Mouse (Mus musculus) adrenal gland, postnatal 10 days (tissue): ENCODE measurements around the gene 4930518I15Rik. TPM values are rescaled to one million over a fixed set of nuclear protein-coding genes. Genes with fewer than 3 reads are reported as not detected.
"Not testable (repeated sequence)": the region's sequence is repeated elsewhere in the genome, so short reads cannot be mapped to it uniquely, and the experiment has no call there.

Experiments used
- DNase-seq: peaks from one replicate; pipeline ENCODE4 v3.0.0; 2021; ENCODE audit warnings: mixed read lengths
- total RNA-seq, 2 experiments: library from RNA; stranded (reverse); gene quantifications; 2 replicates each; pipeline ENCODE4 v1.2.3; 2021

The 4930518I15Rik gene
- total RNA-seq, 2 experiments from 2014 or later, result 2.0 to 4.0 TPM

- no peak for DNase-seq
Measured at GRCm38 (mm10) chr2:156877726-156878125, 20.0 kb upstream of the 4930518I15Rik start.

GRCm38 (mm10) chr2:156874760-156875510, 17.2 kb upstream of the 4930518I15Rik start:
- DNase-seq, result no peak

DNA sequence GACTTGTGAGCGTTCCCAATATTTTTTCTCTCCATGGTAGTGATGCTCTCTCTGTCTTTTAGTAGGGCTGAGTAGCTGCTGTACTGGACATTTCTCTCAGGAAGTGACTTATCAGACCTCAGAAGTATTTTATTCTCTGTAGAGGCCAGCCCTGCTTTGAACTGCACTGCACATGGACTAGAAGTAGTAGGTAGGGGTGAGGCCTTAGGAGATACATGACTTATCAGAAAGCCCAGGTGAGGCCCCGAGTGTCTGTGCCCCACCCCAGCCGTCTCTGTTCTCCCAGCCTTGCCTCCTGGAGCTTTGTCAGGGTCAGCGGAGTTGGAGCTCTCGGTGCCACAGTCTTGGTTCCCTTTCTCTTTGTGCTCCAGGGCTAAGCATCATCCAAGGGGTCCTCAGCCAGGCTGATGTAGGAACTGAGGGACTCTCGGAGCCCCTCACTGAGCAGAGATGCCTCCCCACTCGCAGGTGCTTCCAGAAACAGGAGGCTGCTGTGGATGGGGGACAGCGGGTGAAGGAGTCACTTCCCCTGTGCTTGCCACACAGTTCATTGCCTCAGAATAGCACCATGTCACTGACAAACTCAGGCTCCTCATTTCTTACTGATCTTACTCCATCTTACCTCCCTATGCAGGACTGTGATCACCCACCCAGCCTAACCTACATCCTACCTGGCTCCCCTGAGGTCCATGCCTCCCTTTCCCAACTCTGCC, 16.5 kb upstream of the 4930518I15Rik start:
- DNase-seq, result no peak

DNA sequence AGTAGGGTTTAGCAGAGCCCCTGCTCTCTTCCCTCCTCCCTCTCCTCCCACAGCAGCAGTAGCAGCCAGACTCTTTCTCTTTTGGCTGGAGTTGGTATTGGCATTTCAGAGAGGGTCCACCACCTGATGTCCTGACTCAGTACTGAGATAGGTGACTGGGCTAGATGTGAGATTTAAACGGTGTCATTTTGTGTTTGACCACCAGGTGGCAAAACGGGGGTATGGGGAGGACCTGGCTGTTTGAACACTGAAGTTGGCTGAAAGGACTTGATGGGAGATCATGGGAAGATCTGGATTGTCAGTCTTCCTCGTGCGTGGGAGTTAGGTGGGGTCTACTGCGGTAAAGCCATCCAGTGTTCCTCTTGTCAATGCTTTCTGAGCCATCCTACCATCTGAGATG, 15.9 kb upstream of the 4930518I15Rik start:
- peak; percentile 62 for DNase-seq

GRCm38 (mm10) chr2:156870519-156870918, 12.8 kb upstream of the 4930518I15Rik start:
- peak; percentile 82 for DNase-seq

GRCm38 (mm10) chr2:156869554-156869953, 11.8 kb upstream of the 4930518I15Rik start:
- no peak for DNase-seq

DNA sequence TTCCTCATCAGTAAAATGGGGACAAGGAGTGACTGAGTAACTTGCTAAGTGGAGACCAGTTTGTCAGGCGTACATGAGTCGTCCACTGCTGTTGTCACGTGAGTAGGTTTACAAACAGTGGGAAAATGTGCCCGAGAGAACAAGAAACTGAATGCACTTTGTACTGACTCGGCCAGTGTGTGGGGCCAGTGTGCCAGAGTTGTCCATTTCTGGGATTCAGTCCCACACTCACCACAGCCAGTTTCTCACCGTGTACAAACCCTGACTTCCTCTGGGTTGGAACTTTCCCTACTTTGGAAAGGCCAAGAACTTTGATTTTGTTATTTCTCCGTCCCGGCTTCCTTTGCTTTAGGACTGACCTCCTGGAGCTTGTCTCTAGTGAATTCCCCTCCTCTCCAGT, 11.2 kb upstream of the 4930518I15Rik start:
- peak; percentile 61 for DNase-seq

GRCm38 (mm10) chr2:156864481-156864880, 6.7 kb upstream of the 4930518I15Rik start:
- no peak for DNase-seq

- peak; percentile 83 for DNase-seq
Measured at GRCm38 (mm10) chr2:156863487-156864160, 5.9 kb upstream of the 4930518I15Rik start.

GRCm38 (mm10) chr2:156862772-156863486, 5.2 kb upstream of the 4930518I15Rik start, which contains the start of gene Rab5if:
Gene Rab5if (plus strand): TSS chr2:156863128.
- DNase-seq, result peak; percentile 99

DNA sequence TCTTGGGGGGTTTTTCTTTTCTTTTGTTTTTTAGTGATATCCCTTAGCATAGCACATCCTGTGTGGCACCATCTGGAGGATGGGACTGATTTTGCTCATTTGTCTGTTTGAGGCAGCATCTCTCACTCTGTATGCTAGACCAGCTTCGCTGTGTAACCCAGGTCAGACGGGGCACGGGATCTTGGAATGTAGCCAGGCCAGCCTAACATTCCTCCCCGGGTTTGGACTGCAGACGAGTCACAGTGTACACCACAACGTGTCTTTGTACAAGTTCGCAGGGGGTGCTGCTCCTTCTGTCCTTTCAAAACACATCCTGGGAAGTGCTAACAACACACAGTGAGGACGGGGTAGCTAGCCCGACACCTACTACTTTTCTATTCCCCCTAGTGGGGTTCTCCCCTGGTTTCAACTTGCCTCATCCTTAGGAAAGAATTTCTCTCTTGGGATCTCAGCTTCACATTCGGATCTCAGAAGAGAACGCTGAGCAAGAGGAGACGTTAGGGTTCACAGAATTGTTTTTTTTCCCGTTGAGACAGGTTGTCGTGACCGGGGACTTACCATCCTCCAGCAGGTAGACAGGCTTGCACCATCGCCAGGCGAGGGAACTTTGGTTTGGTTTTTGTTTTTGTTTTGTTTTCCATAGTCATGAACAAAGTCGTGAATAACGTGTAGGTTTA, 4.4 kb upstream of the 4930518I15Rik start:
- DNase-seq, result peak; percentile 62

DNA sequence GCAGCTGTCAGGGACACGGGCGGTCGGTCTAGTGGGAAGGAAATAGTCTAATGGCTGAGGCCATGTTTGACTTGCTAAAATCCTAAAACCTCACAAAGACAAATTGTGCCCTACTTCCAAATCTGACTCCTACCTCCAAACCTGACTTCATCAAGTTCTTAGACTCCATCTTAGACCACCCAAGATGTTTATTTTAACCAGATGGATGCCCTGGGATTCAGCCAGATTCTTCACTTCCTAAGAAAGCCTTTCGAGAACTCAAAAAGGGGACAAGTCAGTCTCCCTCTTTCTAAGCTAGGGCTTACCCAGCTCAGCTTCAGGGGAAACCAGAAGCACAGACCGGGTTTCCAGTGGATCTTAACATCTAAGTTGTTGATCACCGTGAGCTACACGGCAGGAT, 925 bp upstream of the 4930518I15Rik start:
- DNase-seq, result no peak

DNA sequence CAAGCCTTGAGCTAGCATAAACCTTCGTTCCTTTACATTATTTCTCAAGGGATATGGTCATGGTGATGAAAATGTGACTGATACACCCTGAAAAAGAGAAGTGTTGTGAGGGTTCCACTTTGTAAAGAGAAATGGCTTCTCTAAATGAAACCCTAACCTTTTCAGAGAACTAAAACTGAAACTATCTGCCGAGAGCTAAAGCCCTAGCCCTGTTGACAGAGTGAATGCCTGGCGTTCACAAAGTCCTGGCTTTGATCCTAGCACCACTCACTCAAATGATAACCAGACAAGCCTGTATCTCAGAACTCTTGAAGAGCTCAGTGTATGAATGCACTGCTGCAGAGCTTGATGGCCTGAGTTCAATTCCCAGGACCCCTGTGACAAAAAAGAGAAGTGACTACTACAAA, 358 bp downstream of the 4930518I15Rik start:
- DNase-seq, result no peak

DNA sequence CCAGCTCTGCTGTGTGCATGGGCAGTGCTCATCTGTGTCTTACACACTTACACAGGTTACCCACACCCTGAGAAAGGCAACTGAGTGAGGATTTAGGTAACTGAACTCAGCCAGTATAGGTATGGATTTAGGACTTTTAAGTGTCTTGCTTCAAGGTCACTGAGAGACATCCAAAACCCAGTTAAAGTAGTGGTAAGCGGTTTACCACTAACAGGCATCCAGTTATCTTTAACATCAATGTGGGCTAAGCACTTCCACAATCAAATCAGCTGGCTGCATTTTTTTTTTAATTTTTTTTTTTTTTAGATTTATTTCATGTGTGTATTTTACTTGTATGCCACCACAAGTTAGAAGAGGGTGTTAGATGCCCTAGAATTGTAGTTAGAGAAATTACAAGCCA, 1.4 kb downstream of the 4930518I15Rik start:
- no peak for DNase-seq

DNA sequence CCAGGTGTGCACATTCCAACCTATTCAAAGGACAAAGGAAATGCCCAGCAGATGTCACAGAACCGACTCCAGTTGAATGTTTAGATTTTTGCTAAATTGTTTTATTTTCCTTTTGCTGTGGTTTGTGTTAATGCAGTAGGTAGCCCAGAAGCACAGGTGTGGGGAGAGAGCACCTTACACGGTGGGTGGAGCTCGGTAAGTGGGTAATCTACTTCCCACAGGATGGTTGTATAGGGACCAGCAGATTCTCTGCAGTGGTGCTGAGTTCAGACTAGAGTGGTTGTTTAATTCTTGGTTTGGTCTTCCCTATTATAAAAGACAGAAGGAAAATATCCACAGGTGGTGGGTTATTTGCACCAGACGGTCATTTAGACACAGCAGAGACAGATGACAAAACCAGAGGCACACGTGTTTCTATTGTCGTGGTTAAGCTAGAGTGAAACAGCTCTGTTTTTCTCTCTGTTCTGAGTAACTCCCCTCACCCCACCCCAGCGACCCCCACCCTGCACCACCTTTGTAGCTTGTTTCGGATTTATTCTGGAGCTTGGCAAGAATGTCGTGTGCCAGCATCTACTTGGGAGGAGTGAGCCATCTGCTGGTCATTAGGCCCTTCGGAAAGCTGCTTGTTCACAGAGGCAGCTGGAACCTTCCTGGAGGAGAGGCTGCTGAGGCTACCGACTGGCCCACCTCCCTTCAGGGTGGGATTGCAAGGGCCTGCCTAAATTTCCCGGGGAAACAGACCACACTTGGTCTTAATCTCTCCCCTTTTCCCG, 3.6 kb downstream of the 4930518I15Rik start:
- peak; percentile 47 for DNase-seq

- not testable (repeated sequence) for DNase-seq
Measured at GRCm38 (mm10) chr2:156853584-156853983, 4.2 kb downstream of the 4930518I15Rik start.

GRCm38 (mm10) chr2:156850505-156850904, 7.2 kb downstream of the 4930518I15Rik start:
- DNase-seq, result no peak

GRCm38 (mm10) chr2:156848526-156849182, 9.1 kb downstream of the 4930518I15Rik start:
- DNase-seq, result no peak

GRCm38 (mm10) chr2:156847653-156848052, 10.1 kb downstream of the 4930518I15Rik start:
- no peak for DNase-seq

DNA sequence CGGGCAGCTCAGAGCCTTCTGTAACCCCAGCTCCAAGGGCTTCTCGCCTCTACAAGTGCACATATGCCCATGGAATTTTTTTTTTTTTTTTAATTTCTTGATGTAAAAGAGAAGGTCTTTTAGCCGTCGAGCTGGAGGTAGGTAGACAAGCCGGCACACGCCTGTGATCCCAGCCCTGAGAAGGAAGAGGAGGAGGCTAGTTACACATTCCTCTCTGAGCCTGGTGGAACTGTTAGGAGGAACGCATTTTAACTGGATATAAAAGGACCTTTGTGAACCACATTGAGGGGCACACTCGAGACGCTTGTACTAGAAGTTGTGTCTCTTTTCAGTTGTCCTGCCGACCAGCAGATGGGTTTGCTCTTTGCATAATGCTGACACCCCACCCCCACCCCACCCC, 13.0 kb downstream of the 4930518I15Rik start:
- no peak for DNase-seq
